Mouse (Mus musculus) liver, embryonic 14.5 days (tissue): ENCODE data around the gene Fgd2.

ENCODE experiments used
- CTCF ChIP-seq: IDR thresholded peaks from 2 replicates; pipeline ENCODE4 v1.5.1; 2016; ENCODE audit warnings: antibody characterized with exemption, low read depth, control low read depth
- EP300 ChIP-seq: IDR thresholded peaks from 2 replicates; pipeline ENCODE4 v1.6.1; 2016; ENCODE audit warnings: antibody characterized with exemption, low read depth

DNA sequence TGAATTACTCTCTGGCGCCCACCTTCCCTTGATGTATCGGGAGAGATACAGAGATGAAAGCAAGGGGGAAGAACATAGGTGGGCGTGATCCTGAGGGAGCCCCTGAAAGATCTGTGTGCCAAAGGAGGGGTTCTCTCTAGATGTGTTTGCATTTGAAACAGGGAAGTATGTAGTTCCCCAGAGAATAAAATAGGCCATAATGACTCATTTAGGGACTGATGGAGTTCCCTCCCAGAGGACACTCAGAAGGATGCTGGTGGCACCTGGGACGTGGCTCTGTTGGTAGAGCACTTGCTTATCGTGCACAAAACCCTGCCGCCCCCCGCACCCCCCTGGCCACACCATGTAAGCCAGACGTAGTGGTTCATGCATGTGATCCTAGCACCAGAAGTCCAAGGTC, 2.4 kb downstream of the Fgd2 start:
- TF ChIP-seq CTCF (no peak), EP300 (no peak)
